Mouse (Mus musculus) induced T-regulatory cell, adult 2 months (primary cell): ENCODE data around the gene Fgf13.

Experiments used
- DNase-seq: peaks from one replicate; pipeline ENCODE4 v3.0.0-alpha.2; 2012; ENCODE audit warnings: low read depth

Gene Fgf13

DNA sequence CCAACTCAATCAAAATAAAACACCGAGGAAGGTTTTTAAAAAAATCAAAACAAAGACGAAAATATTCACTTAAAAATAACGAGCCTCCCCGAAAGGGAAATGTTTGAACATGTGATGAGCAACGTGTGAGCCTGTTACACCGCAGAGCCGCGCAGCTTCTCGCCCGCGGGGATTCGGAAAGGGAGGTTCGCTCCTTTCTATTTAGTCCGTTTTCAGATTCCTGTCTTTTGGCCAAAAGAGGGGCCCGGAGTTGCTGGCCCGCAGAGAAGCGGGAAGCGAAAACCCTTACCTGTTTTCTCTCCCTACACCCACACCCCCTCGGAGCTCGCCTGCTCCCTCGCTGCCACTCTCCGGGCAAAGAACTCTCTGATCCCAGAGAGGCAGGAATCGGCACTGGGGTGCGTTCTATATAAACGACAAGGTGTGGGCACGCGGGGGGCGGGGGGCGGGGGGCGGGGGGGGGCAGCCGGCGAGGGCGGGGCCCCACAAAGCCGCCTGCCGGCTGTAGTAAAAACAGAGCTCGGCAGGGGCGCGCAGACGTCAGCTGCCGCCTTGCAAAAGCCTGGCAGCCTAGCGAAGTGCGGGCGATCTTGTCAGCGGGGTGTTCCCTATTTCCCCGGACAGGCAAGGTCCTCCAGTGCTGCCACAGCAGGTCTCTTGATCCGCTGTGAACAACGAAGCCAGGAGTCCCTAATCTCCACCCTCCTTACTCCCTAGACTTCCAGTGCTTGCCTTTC, at the start of gene Fgf13:
Gene Fgf13 (minus strand): TSS at position 377 of the 737 bp plus-strand sequence.
- DNase-seq, result peak; percentile 57

GRCm38 (mm10) chrX:59606535-59606934, 38.7 kb upstream of the Fgf13 start:
- DNase-seq, result peak; percentile 62

DNA sequence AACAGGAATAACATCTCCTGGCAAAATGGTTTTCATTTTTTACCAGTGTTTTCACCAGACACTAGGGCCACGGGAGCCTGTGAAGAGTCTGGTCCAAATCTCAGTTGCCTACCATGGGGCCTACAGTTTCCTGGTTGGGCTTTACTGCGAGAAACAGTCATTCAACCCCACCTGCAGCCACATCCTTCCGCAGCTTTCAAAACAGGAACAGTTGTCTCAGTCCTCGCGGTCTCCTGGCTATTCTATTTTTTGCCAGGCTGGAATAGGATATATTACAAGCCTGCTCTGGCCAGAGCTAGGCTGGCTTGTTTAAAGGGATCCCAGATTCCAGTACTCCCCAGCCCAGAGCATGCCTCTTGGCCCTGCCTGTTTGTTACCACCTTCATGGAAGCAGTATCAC, 21.2 kb upstream of the Fgf13 start:
- DNase-seq, result peak; percentile 61

DNA sequence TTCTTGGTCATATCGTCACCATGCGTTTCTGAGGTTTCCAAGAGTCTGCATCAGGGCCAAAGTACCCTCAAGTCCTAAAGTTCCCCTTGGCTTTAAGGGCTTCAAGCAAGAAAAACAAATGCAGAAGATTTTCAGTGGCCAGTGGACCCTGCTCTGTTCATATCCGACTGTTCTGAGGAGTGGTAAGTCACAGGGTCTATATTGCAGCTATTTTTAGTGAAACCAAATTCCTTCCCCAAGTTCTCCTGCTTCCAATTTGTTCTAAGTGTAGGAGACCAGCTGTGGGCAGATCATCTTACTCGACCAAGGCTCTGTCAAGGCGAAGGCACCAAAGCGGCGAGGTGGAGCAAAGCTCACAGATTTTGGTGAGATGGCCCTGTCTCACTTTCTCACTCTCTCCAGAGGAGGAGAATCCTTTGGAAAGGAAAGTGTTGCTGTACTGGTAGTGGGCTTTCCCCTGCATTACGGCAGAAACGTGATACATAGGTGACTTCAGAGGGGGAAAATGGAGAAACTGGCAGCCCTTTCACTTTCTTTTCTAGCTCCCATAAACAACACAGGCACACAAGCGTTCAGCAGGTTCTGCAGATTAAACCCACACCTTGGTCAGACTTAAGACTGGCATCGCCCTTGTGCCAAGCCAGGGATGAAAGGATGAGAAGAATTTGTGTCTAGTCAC, 17.8 kb upstream of the Fgf13 start:
- peak; percentile 39 for DNase-seq

GRCm38 (mm10) chrX:59584034-59584433, 16.2 kb upstream of the Fgf13 start:
- DNase-seq, result peak; percentile 14

GRCm38 (mm10) chrX:59566826-59567694, 811 bp downstream of the Fgf13 start:
- DNase-seq, result peak; percentile 48

DNA sequence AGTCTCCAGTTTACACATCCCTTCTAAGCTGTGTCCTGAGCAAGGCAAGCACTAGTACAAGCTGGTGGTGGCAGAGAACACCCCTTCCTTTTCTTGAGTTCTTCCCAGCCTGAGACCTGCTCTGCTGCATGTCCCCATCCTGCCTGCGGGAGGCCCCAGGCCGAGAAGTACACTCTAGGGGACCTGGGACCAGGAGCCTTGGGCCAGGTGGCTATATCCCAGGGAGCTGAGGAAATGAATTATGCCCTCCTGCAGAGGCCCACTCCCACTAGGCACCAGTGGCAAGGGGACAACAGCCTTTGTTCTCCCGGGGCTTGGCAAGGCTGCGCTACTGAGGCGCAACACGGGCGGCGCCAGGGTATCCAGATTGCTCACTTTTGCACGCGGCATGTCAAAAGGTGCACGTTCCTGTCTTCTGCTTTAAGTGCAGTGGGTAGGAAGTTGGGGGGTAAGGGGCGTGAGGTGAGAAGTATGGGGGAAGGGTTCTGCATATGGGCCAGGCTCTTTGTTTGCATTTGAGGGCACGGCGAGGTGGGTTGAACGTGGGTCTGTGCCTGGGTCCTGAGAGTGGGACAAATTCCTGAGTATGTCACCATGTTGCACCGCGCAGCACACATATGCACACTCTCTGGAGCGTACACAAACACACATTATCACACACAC, 1.7 kb downstream of the Fgf13 start:
- DNase-seq, result peak; percentile 32

GRCm38 (mm10) chrX:59547931-59548330, 19.9 kb downstream of the Fgf13 start:
- no peak for DNase-seq

GRCm38 (mm10) chrX:59508273-59508672, 59.6 kb downstream of the Fgf13 start:
- peak; percentile 44 for DNase-seq

DNA sequence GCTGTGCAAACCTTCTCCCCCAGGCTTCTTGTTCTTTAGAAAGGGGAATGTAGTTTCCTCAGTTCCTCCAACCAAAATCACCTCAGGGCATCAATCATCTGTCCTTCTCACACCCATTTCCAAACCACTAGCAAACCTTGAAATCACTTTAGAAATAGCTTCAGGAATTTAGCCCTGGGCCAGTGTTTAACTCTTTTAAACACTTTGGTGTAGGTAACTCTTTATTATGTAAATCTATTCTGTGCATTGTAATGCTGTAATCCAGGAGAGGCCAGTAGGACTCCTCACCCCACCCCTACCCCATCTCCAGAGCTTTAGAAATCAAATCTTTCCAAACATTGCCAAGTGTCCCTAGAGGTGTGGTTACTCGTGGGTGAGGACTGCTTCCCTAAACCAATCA, 74.5 kb downstream of the Fgf13 start:
- DNase-seq, result no peak

GRCm38 (mm10) chrX:59485426-59485825, 82.4 kb downstream of the Fgf13 start:
- DNase-seq, result no peak

DNA sequence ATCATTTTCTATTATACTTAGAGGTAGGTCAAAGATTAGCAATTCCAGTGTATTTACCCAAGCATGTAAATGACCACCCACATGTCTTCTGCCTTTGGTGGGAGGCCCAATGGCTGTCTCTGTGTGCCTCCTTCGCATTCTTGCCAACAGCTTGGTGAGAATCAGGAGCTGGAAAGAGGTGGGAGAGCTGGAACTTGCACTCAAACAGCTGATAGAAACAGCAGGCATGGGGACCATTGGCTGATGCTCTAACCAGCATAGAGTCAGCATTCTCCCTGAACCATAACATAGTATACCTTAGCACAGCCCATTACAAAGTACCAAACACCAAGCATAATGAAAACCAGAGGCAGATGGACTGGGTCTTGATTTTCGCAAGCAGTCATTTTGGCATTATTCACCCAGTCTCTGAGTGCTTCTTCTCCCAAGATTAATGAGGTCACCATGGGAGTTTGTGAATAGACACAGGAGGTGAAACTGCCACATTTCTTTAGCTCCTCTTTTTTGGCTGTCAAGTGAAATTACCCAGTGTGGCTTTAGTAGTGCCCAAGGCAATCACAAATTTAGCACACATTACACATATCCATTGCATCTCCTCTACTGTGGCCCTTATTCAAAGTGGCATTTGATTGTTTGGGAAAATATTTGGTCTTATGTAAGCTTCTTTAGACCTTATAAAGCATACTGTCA, 165.1 kb downstream of the Fgf13 start:
- no peak for DNase-seq

- no peak for DNase-seq
Measured at GRCm38 (mm10) chrX:59290916-59291411, 276.9 kb downstream of the Fgf13 start.

GRCm38 (mm10) chrX:59251576-59251975, 316.3 kb downstream of the Fgf13 start:
- DNase-seq, result no peak

GRCm38 (mm10) chrX:59243752-59244151, 324.1 kb downstream of the Fgf13 start:
- DNase-seq, result no peak

DNA sequence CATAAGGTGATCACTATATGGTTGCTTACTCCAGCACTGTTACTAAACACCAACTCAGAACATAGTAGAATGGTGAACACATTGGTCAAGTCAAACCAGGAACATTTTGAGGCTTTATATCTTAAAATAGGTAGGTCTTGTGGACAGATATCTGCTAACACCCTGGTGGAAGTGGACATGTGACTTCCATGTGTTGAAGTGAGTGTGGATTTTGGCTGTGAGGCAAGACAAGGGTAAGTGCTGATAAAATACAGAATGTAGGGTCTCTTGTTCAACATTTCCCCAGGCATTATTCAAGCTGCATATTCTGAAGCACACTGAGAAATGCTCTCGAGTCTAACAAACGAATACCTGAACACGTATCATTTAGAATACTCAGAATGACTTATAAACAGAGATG, 324.7 kb downstream of the Fgf13 start:
- no peak for DNase-seq

DNA sequence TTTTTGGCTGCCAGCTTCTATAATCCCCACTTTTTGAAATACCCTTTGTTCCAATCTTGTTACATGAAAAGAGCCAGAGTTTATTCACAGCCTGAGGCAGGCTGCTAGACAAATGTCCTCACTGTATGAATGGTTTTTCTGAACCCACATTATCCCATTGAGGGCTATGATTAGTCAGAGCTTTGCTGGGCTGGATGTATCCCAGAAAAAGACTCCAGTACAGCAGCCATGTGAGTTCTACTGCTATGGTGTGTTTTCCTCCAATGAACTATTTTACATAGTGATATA, 326.5 kb downstream of the Fgf13 start:
- no peak for DNase-seq

DNA sequence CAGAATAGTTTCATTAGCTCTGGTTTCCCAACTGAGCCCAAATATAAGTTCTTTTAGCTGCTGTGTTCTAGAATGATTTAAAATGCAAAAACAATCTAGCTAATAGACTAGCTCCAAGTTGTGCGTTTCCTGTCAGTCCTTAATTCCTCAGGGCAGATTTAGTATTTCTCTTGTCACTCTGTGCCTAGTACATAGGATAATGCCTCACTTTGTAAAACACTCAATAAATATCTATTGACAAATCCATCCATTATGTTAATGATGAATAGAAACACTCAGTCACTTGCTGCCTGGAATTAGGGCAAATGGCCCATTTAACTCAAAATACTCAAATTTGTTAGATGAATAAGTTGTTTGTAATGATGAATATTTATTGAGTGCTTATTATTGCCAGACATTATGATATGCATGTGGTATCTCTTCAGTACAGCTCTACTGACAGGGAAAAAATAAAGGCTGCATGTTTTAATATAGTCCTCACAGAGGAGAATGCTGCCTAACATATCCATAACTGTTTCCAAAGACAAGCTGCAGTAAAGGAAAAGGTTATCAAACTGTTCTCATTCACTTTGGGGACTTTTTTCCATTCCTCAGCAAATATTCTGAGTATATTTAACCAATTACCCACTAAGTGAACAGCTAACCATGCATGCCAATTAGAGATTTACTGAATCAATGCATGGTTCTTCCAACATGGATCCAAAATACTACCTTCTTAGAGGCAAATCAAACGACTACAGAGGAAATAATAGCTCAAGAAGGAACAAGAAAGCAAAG, 327.0 kb downstream of the Fgf13 start:
- no peak for DNase-seq

DNA sequence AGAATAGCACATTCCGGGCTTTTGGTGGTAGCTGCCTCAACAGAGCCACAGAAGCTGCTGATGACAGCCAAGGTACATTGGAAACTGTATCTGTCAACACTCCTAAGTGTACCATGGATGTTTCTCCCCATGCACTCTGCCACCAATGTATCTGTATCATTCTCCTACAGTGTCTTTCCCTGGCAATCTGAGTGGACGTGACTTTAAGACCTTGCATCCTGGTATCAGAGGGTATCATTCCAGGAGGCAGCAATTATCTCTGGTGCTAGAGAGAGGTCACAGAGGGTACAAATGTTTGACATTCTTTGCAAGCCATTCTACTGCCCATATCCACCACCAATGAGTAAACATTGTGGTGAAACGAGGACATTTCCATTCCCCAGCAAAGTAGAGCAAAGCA, 347.2 kb downstream of the Fgf13 start:
- DNase-seq, result no peak

DNA sequence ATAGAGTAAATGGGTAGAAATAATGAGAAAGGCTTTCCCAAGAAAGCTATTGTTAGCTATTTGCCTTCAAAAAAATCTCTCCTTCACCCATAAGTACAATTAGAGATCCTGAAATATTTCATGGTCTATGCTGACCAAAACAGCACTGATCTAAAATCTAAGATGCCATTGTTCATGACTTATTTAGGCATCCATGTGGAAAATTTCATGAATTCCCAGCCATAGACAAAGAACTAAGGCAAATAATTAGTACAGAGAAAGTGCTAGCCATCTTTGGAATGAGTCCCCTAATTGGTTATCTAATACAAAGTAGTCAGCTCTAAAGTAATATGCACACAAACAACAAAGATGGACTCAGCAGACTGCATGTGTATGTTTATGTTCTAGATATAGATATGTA, 366.7 kb downstream of the Fgf13 start:
- DNase-seq, result no peak

GRCm38 (mm10) chrX:59194149-59194548, 373.7 kb downstream of the Fgf13 start:
- peak; percentile 9 for DNase-seq
